Mouse (Mus musculus): Measurements from ENCODE around the gene H2afx. TPM values are rescaled to one million over a fixed set of nuclear protein-coding genes. Genes with fewer than 3 reads are reported as not detected.

H2afx gene
- polyA plus RNA-seq, 1 experiment from 2014 or later: 421 TPM

DNA sequence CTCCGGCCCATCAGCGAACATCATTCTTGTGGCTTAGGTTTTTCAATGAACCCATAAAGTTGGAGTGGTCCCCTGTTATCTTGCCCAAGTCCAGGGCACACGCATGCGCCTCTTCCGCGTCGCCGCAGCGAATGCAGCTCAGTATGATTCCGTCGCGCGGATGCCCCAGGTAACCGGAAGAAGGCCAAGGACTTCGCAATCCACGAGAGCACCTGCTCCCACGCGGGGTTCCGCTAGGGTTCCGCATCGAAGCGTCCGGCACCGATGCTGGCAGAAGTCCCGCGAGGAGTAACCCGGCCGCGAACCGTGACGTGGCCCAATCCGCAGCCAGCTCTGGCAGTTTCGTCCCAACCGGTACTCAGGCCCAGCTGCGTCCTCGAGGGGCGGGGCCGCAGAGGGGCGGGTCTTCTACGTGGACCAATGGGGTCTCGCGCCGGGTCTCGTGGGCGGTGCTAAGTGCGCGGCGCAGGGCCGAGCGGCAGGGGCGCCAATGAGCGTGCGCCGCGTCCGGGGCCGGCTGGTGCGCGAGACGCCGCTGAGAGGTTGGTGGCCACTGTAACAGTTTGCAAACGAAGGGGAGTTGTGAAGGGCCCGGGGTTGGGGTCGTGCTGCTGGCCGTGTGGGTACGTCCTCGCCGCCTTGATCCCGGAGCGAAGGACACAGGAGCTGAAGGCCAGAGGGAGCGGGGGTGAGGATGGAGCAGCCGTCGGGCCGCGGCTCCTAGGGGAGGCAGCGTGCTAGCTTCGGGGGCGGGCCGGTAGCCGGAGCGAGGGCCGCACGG lies 44.8 kb downstream of the H2afx start, which contains the start of gene Hyou1:
TSS of gene Hyou1 (plus strand) at position 437 of the 781 bp plus-strand sequence.
- ATAC-seq (ENCODE audit: low FRiP score, low TSS enrichment): peak; percentile 98
- under 1% methylated on average over 83 of the region's 83 CpGs for WGBS

DNA sequence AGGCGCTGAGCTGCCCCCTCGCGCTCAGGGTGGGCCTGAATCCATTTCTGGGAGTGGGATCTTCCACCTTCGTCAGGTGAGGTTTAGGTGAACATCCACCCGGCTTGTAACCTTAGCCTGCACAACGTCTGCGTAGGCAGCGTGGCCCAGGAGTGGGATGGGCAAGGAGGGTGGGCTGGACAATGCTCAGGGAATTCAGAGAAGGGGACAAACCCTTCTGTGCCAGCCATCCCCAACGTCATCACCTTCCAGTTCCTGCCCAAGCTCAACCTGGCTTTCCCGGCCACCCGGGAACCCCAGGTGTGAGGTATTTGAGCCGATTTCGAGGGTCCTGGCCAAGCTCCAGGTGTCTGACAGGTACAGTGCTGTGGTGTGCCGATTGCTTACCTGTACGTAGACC lies 45.4 kb downstream of the H2afx start:
- WGBS: 6% methylated on average over 15 of the region's 15 CpGs
- peak overlapping the region; percentile 76 for H3K4me2 ChIP-seq (replicated peaks; ENCODE audit: low read depth, low read length)
- H3K36me3 ChIP-seq (ENCODE audit: control insufficient read depth, insufficient read depth, low read length): peaks cover 43% of the 10 kb centered on the region
- H3K27ac ChIP-seq (ENCODE audit: low read depth, low read length): peak overlapping the region; percentile 76
- H3K27me3 ChIP-seq (ENCODE audit: control insufficient read depth, insufficient read depth, low read length): no peaks in the 10 kb centered on the region
- ATAC-seq (ENCODE audit: low FRiP score, low TSS enrichment): peak; percentile 42
- H3K4me3 ChIP-seq (ENCODE audit: low read length): peak overlapping the region; percentile 69
- peaks cover 16% of the 10 kb centered on the region; the same call in 1 of the 2 replicates for H3K4me1 ChIP-seq (ENCODE audit: control insufficient read depth, insufficient read depth, low read length)
- no peaks in the 10 kb centered on the region for H3K9me3 ChIP-seq (ENCODE audit: control insufficient read depth, low read length)
- peak overlapping the region; percentile 84 for H3K9ac ChIP-seq (ENCODE audit: low read depth, low read length)

More for the DNA sequence above, 44.8 kb downstream of the H2afx start, which contains the start of gene Hyou1:
- Histone ChIP-seq H3K4me2 (replicated peaks; ENCODE audit: low read depth, low read length) (peak within 1 kb of the TSS; percentile 76), H3K9me3 (ENCODE audit: control insufficient read depth, low read length) (no peaks in the 10 kb centered on the region), H3K27ac (ENCODE audit: low read depth, low read length) (peak within 1 kb of the TSS; percentile 76), H3K4me3 (ENCODE audit: low read length) (peak within 1 kb of the TSS; percentile 69), H3K9ac (ENCODE audit: low read depth, low read length) (peak within 1 kb of the TSS; percentile 84), H3K27me3 (ENCODE audit: control insufficient read depth, insufficient read depth, low read length) (no peaks in the 10 kb centered on the region), H3K4me1 (ENCODE audit: control insufficient read depth, insufficient read depth, low read length) (peaks cover 16% of the 10 kb centered on the region; the same call in 1 of the 2 replicates), H3K36me3 (ENCODE audit: control insufficient read depth, insufficient read depth, low read length) (peaks cover 37% of the 10 kb centered on the region)

DNA sequence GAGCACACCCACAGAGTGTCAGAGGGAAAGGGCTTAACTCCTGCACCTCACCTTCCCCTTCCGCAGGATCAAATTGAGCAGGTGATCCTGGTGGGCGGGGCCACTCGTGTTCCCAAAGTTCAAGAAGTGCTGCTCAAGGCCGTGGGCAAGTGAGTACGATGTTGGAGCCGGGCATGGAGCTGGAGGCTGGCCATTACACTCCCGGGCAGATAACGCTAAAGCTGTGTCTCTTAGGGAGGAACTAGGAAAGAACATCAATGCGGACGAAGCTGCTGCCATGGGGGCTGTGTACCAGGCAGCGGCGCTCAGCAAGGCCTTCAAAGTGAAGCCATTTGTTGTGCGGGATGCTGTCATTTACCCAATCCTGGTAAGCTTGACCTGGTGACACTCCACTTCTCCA lies 50.1 kb downstream of the H2afx start:
- Histone ChIP-seq H3K36me3 (ENCODE audit: control insufficient read depth, insufficient read depth, low read length) (peaks cover 90% of the 10 kb centered on the region), H3K4me3 (ENCODE audit: low read length) (no peak overlapping the region), H3K4me1 (ENCODE audit: control insufficient read depth, insufficient read depth, low read length) (peaks cover 11% of the 10 kb centered on the region; the same call in 1 of the 2 replicates), H3K9me3 (ENCODE audit: control insufficient read depth, low read length) (no peaks in the 10 kb centered on the region), H3K9ac (ENCODE audit: low read depth, low read length) (no peak overlapping the region), H3K27me3 (ENCODE audit: control insufficient read depth, insufficient read depth, low read length) (no peaks in the 10 kb centered on the region), H3K4me2 (replicated peaks; ENCODE audit: low read depth, low read length) (no peak overlapping the region), H3K27ac (ENCODE audit: low read depth, low read length) (no peak overlapping the region)
- 95% methylated on average over 13 of the region's 13 CpGs for WGBS
- no peak for ATAC-seq (ENCODE audit: low FRiP score, low TSS enrichment)

Small RNA genes within 50 kb of the gene (microRNA-seq; reads per million reads assigned to microRNA genes)
- gene Gm44335: not detected

Other genes with a start within 250 kb of the H2afx start
- gene Mfrp, start 233.0 kb upstream of the H2afx start, polyA plus RNA-seq (2014; fragmentation: Nextera tagmentation; extraction: Ambion mirVana): 0.14 TPM in 1 of 2 replicates, not detected in the other
- 4.6 and 5.4 TPM in 2 replicates for gene C1qtnf5, start 227.4 kb upstream of the H2afx start, polyA plus RNA-seq (2014; fragmentation: Nextera tagmentation; extraction: Ambion mirVana)
- 0.09 and 0.14 TPM in 2 replicates for gene Gm49380, start 221.2 kb upstream of the H2afx start, polyA plus RNA-seq (2014; fragmentation: Nextera tagmentation; extraction: Ambion mirVana)
- gene Rnf26, start 221.2 kb upstream of the H2afx start, polyA plus RNA-seq (2014; fragmentation: Nextera tagmentation; extraction: Ambion mirVana): 51.1 and 78.4 TPM in 2 replicates
- 26.3 and 39.7 TPM in 2 replicates for gene Mcam, start 200.2 kb upstream of the H2afx start, polyA plus RNA-seq (2014; fragmentation: Nextera tagmentation; extraction: Ambion mirVana)
- gene Cbl, start 100.6 kb upstream of the H2afx start, polyA plus RNA-seq (2014; fragmentation: Nextera tagmentation; extraction: Ambion mirVana): 14.8 and 27.9 TPM in 2 replicates
- gene Ccdc153, start 94.0 kb upstream of the H2afx start, polyA plus RNA-seq (2014; fragmentation: Nextera tagmentation; extraction: Ambion mirVana): not detected in 2 replicates
- gene Pdzd3, start 83.2 kb upstream of the H2afx start, polyA plus RNA-seq (2014; fragmentation: Nextera tagmentation; extraction: Ambion mirVana): 1.9 and 4.2 TPM in 2 replicates
- gene Nlrx1, start 66.1 kb upstream of the H2afx start, polyA plus RNA-seq (2014; fragmentation: Nextera tagmentation; extraction: Ambion mirVana): 3.2 and 5.6 TPM in 2 replicates
- gene Abcg4, start 46.1 kb upstream of the H2afx start, polyA plus RNA-seq (2014; fragmentation: Nextera tagmentation; extraction: Ambion mirVana): 1.5 and 2.7 TPM in 2 replicates
- 15.9 and 24.5 TPM in 2 replicates for gene Hinfp, start 29.0 kb upstream of the H2afx start, polyA plus RNA-seq (2014; fragmentation: Nextera tagmentation; extraction: Ambion mirVana)
- gene C2cd2l, start 14.4 kb upstream of the H2afx start, polyA plus RNA-seq (2014; fragmentation: Nextera tagmentation; extraction: Ambion mirVana): 6.7 and 7.6 TPM in 2 replicates
- gene Dpagt1, start 8.7 kb upstream of the H2afx start, polyA plus RNA-seq (2014; fragmentation: Nextera tagmentation; extraction: Ambion mirVana): 49.6 and 51.9 TPM in 2 replicates
- gene Hmbs, start 9.5 kb downstream of the H2afx start, polyA plus RNA-seq (2014; fragmentation: Nextera tagmentation; extraction: Ambion mirVana): 123 and 136 TPM in 2 replicates
- 18.0 and 28.1 TPM in 2 replicates for gene Vps11, start 27.0 kb downstream of the H2afx start, polyA plus RNA-seq (2014; fragmentation: Nextera tagmentation; extraction: Ambion mirVana)
- 23.2 and 45.2 TPM in 2 replicates for gene Hyou1, start 44.8 kb downstream of the H2afx start, polyA plus RNA-seq (2014; fragmentation: Nextera tagmentation; extraction: Ambion mirVana)
- 29.9 and 37.8 TPM in 2 replicates for gene Slc37a4, start 62.2 kb downstream of the H2afx start, polyA plus RNA-seq (2014; fragmentation: Nextera tagmentation; extraction: Ambion mirVana)
- 2,593 and 3,221 TPM in 2 replicates for gene Rps25, start 72.4 kb downstream of the H2afx start, polyA plus RNA-seq (2014; fragmentation: Nextera tagmentation; extraction: Ambion mirVana)
- 143 and 162 TPM in 2 replicates for gene Trappc4, start 72.9 kb downstream of the H2afx start, polyA plus RNA-seq (2014; fragmentation: Nextera tagmentation; extraction: Ambion mirVana)
- gene Ccdc84, start 83.9 kb downstream of the H2afx start, polyA plus RNA-seq (2014; fragmentation: Nextera tagmentation; extraction: Ambion mirVana): 26.7 and 28.3 TPM in 2 replicates
- not detected in 2 replicates for gene Foxr1, start 106.4 kb downstream of the H2afx start, polyA plus RNA-seq (2014; fragmentation: Nextera tagmentation; extraction: Ambion mirVana)
- gene Upk2, start 120.3 kb downstream of the H2afx start, polyA plus RNA-seq (2014; fragmentation: Nextera tagmentation; extraction: Ambion mirVana): 0.30 and 0.39 TPM in 2 replicates
- gene Bcl9l, start 148.1 kb downstream of the H2afx start, polyA plus RNA-seq (2014; fragmentation: Nextera tagmentation; extraction: Ambion mirVana): 14.5 and 14.6 TPM in 2 replicates
- not detected in 2 replicates for gene Cxcr5, start 227.2 kb downstream of the H2afx start, polyA plus RNA-seq (2014; fragmentation: Nextera tagmentation; extraction: Ambion mirVana)